Mouse (Mus musculus) neural tube, embryonic 14.5 days (tissue): ENCODE measurements at regions not wholly inside any gene's neighbourhood (a gene's known extent, or its start where the extent isn't known, plus 50 kb on each side); places are given as distances from the start of the nearest gene placed in this dataset.
A peak's percentile ranks its signal among the peaks of the same experiment; 100 is the strongest.

ENCODE experiments used
- ATAC-seq: fragments of 200-750 bp; cut with Nextera tagmentation; 2 replicates; pipeline ENCODE4 v1.8.0; 2017; ENCODE audit warnings: low read depth, mild to moderate bottlenecking, moderate TSS enrichment, moderate library complexity
- H3K27ac ChIP-seq: fragments of 300-500 bp; sonication (generic); 2 replicates; pipeline ENCODE4 v1.5.1; 2014; ENCODE audit warnings: low read depth, mild to moderate bottlenecking, control low read depth, low read length, moderate library complexity, mixed read lengths
- H3K27me3 ChIP-seq: fragments of 300-500 bp; sonication (generic); 2 replicates; pipeline ENCODE4 v1.6.1; 2014; ENCODE audit warnings: low read length; ENCODE audit not compliant: control insufficient read depth, insufficient read depth
- H3K36me3 ChIP-seq: fragments of 300-500 bp; sonication (generic); 2 replicates; pipeline ENCODE4 v1.6.1; 2014; ENCODE audit warnings: low read length, mixed read lengths; ENCODE audit not compliant: control insufficient read depth, insufficient read depth
- H3K4me1 ChIP-seq: fragments of 300-500 bp; sonication (generic); 2 replicates; pipeline ENCODE4 v1.6.1; 2014; ENCODE audit warnings: low read length; ENCODE audit not compliant: control insufficient read depth, insufficient read depth
- H3K4me2 ChIP-seq: fragments of 300-500 bp; sonication (generic); 2 replicates; pipeline ENCODE4 v1.6.1; 2014; ENCODE audit warnings: mild to moderate bottlenecking, low read depth, low read length, control low read depth
- H3K4me3 ChIP-seq: fragments of 300-500 bp; sonication (generic); 2 replicates; pipeline ENCODE4 v1.5.1; 2014; ENCODE audit warnings: low read depth, low read length, control low read depth, mixed read lengths
- H3K9ac ChIP-seq: fragments of 300-500 bp; sonication (generic); replicated peaks from 2 replicates; pipeline ENCODE4 v1.6.1; 2014; ENCODE audit warnings: low read depth, mild to moderate bottlenecking, control low read depth, low read length, mixed read lengths
- H3K9me3 ChIP-seq: fragments of 300-500 bp; sonication (generic); 2 replicates; pipeline ENCODE4 v1.6.1; 2016; ENCODE audit warnings: low read length; ENCODE audit not compliant: control insufficient read depth
- WGBS: fragments of 180-500 bp; shearing (Covaris S2); extraction: QIAGEN DNeasy Blood & Tissue Kit; methylation state at CpG from one replicate; pipeline ENCODE4 v1.1.7; 2014; 5-methylcytosine and 5-hydroxymethylcytosine counted together

DNA sequence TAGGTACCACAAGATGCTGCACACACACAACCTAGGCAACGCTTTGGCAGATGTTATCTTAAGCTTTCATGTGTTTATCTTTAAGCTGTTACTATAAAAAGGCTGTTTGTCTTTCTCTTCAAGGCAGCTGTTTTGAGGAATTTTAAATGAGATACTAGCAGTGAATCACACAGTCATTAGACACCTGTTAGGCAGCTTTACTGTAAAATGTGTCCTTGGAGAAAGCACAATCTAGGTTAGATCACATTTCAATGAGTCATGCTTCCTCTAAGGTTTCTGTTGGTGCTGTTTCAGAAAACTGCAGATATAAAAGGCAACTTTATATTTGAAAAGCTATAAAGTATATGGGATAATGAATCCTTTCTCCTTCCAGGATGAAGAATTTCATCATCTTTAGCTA, 879.8 kb downstream of the Slitrk1 start:
- Histone ChIP-seq H3K36me3 (no peaks in the 10 kb centered on the region), H3K4me2 (no peak overlapping the region), H3K9ac (no peak overlapping the region), H3K4me3 (no peak overlapping the region), H3K4me1 (no peaks in the 10 kb centered on the region), H3K27ac (no peak overlapping the region), H3K27me3 (no peaks in the 10 kb centered on the region), H3K9me3 (no peaks in the 10 kb centered on the region)
- ATAC-seq = no peak
- WGBS = 83% methylated on average over 1 of the region's 1 CpGs

DNA sequence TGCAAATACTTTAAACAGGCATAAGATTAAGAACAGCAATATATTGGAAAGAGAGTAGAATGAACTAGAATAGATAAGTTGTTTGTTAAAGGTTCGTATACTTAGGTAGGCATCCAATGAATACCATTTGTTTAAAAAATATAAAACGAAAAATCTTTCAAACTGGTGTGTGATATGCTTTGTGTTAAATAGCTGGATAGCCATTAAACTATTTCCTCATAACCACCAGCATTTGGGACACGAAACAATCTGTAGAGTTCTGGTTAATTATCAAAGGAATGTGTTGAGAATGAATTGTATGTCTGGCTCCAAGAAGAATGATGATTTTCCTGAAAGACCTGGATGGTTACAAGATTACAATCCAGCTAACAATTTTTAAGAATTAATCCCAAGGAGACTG, 891.4 kb downstream of the Slitrk1 start:
- WGBS = 75% methylated on average over 3 of the region's 3 CpGs
- no peak overlapping the region for H3K4me3 ChIP-seq
- H3K4me1 ChIP-seq = no peaks in the 10 kb centered on the region
- no peak overlapping the region for H3K4me2 ChIP-seq
- H3K9ac ChIP-seq = no peak overlapping the region
- H3K36me3 ChIP-seq = no peaks in the 10 kb centered on the region
- H3K9me3 ChIP-seq = no peaks in the 10 kb centered on the region
- no peak for ATAC-seq
- H3K27ac ChIP-seq = no peak overlapping the region
- H3K27me3 ChIP-seq = no peaks in the 10 kb centered on the region

DNA sequence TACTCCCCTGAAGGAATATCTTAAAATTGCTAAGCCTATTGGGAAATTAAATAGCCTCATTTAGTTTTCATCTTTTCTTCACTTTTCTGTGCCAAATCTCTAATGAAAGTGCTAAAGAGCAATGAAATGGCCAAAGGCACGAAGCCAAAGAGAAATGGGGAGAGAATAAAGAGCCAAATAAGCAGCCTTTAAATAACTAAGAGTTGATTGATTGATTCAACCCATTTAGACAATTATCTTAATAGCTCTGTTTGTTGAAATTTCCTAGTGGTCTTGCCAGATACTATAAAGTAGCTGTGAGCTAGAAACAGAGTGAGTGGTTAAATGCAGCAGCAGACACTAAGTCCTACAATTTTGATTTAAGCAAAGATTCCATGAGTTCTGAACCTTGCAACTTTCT, 891.9 kb downstream of the Slitrk1 start:
- Histone ChIP-seq H3K9ac (no peak overlapping the region), H3K27ac (no peak overlapping the region), H3K4me1 (no peaks in the 10 kb centered on the region), H3K4me3 (no peak overlapping the region), H3K36me3 (no peaks in the 10 kb centered on the region), H3K4me2 (no peak overlapping the region), H3K9me3 (no peaks in the 10 kb centered on the region), H3K27me3 (no peaks in the 10 kb centered on the region)
- 0 out of 2 replicates have a peak, but pooled peaks have one; percentile 46 for ATAC-seq
- WGBS = 26% methylated on average over 1 of the region's 1 CpGs

DNA sequence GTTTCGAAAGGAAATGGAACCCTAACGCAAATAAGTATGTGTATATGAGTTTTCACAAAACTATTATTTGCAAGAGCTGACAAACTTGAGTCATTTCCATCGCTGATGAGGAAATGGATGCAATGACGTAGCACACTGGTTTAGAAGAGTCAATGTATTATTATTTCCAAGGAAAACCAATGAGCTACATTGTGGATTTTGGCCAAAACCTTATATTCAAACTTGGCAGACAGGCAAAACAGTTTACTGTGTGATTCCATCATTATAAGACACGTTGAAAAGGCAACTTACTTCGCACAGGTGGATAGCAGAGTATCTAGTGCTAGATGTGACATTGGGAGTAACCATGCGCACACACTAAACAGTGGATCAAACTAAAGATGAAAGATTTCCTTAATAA, 892.6 kb downstream of the Slitrk1 start:
- no peaks in the 10 kb centered on the region for H3K4me1 ChIP-seq
- H3K9ac ChIP-seq = no peak overlapping the region
- no peaks in the 10 kb centered on the region for H3K36me3 ChIP-seq
- no peak overlapping the region for H3K4me2 ChIP-seq
- H3K27me3 ChIP-seq = no peaks in the 10 kb centered on the region
- H3K9me3 ChIP-seq = no peaks in the 10 kb centered on the region
- H3K27ac ChIP-seq = no peak overlapping the region
- ATAC-seq = no peak
- 89% methylated on average over 7 of the region's 7 CpGs for WGBS
- no peak overlapping the region for H3K4me3 ChIP-seq

DNA sequence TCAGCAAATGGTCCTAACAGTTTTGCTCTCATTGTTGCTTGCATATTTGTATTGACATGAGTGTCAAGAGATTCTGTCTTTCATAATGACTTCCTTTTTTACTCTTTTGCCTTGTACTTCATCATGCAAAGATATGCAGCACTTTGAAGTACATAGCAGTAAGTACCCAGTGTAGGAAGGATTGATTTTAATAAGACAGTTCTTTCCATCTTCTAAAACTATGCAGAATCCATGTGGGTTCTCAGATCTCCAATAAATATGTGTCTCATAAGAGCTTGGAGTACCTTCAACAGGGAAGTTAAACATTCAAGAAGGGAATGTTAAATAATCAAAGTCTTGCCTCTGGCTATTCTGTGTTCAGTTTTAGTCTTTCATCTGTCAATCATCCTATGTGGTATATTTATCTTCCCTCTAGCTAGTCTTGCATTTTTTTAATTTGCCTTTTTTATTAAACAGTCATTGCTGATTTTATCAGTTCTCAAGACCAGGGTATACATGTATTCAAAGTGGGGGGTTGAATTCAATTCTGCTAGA, 926.1 kb downstream of the Slitrk1 start:
- Histone ChIP-seq H3K9ac (no peak overlapping the region), H3K36me3 (no peaks in the 10 kb centered on the region), H3K27ac (no peak overlapping the region), H3K4me3 (no peak overlapping the region), H3K4me2 (no peak overlapping the region), H3K9me3 (no peaks in the 10 kb centered on the region), H3K27me3 (no peaks in the 10 kb centered on the region), H3K4me1 (no peaks in the 10 kb centered on the region)
- no peak for ATAC-seq

DNA sequence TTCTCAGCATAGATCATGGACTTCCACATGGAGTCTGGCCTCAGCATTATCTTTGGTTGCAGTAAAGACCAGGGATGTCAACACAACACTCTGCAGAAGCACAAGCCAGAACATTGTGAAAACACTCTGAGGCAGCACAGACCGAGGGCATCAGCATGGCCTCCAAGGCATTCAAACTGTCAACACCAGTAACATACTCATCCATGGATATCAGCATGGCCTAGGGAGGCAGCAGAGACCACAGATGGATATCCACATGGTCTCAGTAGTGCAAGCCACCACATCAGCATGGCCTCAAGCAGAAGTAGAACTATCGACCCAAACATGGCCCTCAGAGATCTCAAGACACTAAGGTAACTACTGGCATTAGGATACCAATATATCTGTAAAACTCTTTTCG, 935.8 kb downstream of the Slitrk1 start:
- Histone ChIP-seq H3K36me3 (no peaks in the 10 kb centered on the region), H3K27me3 (no peaks in the 10 kb centered on the region), H3K9ac (no peak overlapping the region), H3K9me3 (no peaks in the 10 kb centered on the region), H3K4me3 (no peak overlapping the region), H3K4me1 (no peaks in the 10 kb centered on the region), H3K27ac (no peak overlapping the region), H3K4me2 (no peak overlapping the region)
- ATAC-seq = no peak
- WGBS = 92% methylated on average over 3 of the region's 3 CpGs

DNA sequence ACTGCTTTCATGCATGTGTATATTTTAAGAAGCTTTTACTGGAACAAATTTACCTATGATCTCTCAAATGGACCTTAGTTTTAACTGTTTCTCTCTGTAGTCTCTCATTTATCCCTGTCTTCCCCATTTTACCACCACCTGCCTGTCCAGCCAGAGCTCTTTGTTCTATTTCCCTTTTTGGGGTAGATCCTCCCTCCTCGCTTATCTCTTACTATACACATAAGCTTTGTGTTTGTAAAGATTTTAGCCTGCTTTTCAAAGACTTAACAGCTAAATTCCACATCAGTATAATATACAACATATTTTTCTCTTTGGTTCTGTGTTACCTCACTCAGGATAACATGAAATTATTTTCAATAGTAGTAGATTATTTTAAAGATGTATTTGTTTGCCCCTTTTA, 961.9 kb downstream of the Slitrk1 start:
- H3K4me1 ChIP-seq = no peaks in the 10 kb centered on the region
- 90% methylated on average over 1 of the region's 1 CpGs for WGBS
- no peaks in the 10 kb centered on the region for H3K36me3 ChIP-seq
- no peak overlapping the region for H3K4me3 ChIP-seq
- no peak overlapping the region for H3K4me2 ChIP-seq
- no peak overlapping the region for H3K9ac ChIP-seq
- no peaks in the 10 kb centered on the region for H3K9me3 ChIP-seq
- H3K27ac ChIP-seq = no peak overlapping the region
- H3K27me3 ChIP-seq = no peaks in the 10 kb centered on the region
- no peak for ATAC-seq

DNA sequence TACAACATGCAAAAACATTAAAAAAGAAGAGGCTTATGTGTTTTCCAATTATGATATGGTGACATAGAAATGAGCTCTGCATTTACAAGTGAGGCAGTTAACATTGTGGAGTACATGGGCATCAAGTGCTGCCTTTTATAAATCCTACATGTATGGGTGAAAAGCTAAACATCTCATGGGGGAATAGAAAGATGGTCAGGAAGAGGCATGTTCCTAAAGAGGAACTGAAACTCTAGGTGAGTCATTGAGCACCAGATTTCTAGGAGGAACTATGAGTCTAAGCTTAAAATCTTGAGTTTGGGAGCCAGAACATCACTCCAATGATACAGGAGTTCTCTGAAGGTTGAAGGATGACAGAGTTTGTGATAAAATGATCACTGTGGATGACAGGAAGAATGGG, 1010.2 kb downstream of the Slitrk1 start:
- H3K36me3 ChIP-seq = no peaks in the 10 kb centered on the region
- no peak overlapping the region for H3K9ac ChIP-seq
- no peak for ATAC-seq
- no peak overlapping the region for H3K4me3 ChIP-seq
- H3K27me3 ChIP-seq = no peaks in the 10 kb centered on the region
- no peaks in the 10 kb centered on the region for H3K4me1 ChIP-seq
- H3K9me3 ChIP-seq = no peaks in the 10 kb centered on the region
- H3K27ac ChIP-seq = no peak overlapping the region
- H3K4me2 ChIP-seq = no peak overlapping the region

DNA sequence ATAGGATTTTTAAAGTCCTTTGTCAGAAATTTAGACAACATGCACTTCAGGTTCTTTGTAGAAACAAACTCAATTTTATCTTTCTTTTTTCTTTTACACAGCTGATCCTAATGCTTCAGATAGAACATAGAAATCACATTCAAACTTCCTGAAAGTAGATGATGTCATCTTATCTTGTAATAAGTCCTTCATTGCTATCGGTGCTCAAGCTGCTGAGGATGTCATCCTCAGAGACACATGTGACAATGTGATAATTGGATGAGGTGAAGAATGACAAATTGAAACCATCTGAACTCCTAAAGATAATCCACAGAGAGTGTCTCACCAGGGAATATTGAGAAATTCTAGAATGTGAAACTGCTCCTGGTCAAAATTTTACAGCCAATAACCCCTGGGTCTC, 1012.1 kb downstream of the Slitrk1 start:
- H3K27ac ChIP-seq = no peak overlapping the region
- no peak for ATAC-seq
- no peaks in the 10 kb centered on the region for H3K4me1 ChIP-seq
- no peaks in the 10 kb centered on the region for H3K36me3 ChIP-seq
- no peaks in the 10 kb centered on the region for H3K27me3 ChIP-seq
- no peaks in the 10 kb centered on the region for H3K9me3 ChIP-seq
- no peak overlapping the region for H3K4me3 ChIP-seq
- H3K4me2 ChIP-seq = no peak overlapping the region
- H3K9ac ChIP-seq = no peak overlapping the region
- 86% methylated on average over 1 of the region's 1 CpGs for WGBS

DNA sequence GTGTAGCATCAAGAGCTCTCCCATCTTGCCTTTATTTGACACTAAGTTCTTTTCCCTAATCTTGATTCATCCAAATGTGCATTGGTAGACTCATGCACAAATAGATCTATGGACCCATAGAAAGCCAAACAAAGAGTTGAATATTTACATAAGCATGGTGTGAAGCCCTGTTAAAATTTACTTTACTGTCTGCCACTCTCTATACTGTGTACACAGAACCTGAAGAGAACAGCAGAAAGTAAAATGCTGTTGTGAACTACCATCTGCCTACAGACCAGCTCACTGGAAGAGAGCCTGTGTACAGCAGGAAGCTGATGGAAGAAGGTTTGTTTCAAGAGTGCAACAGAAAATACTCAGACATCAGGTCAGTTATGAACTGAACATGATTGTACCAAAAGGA, 1053.1 kb downstream of the Slitrk1 start:
- no peak for ATAC-seq
- H3K4me3 ChIP-seq = no peak overlapping the region
- no peak overlapping the region for H3K4me2 ChIP-seq
- no peaks in the 10 kb centered on the region for H3K4me1 ChIP-seq
- no peaks in the 10 kb centered on the region for H3K9me3 ChIP-seq
- no peak overlapping the region for H3K9ac ChIP-seq
- no peaks in the 10 kb centered on the region for H3K36me3 ChIP-seq
- no peak overlapping the region for H3K27ac ChIP-seq
- no peaks in the 10 kb centered on the region for H3K27me3 ChIP-seq
